Mouse (Mus musculus) hindbrain, embryonic 12.5 days (tissue): ENCODE data around the gene Gm20521. TPM values are rescaled to one million over a fixed set of nuclear protein-coding genes. Genes with fewer than 3 reads are reported as not detected.
A peak's percentile ranks its signal among the peaks of the same experiment; 100 is the strongest.

Experiments
- ATAC-seq: fragments of 200-750 bp; cut with Nextera tagmentation; 2 replicates; pipeline ENCODE4 v1.8.0; 2017; ENCODE audit warnings: moderate TSS enrichment; ENCODE audit not compliant: low FRiP score
- H3K27ac ChIP-seq: fragments of 300-500 bp; sonication (generic); 2 replicates; pipeline ENCODE4 v1.5.1; 2016; ENCODE audit warnings: mild to moderate bottlenecking
- H3K27me3 ChIP-seq: fragments of 300-500 bp; sonication (generic); 2 replicates; pipeline ENCODE4 v1.6.1; 2016; ENCODE audit warnings: mild to moderate bottlenecking
- H3K36me3 ChIP-seq: fragments of 300-500 bp; sonication (generic); 2 replicates; pipeline ENCODE4 v1.6.1; 2016; ENCODE audit warnings: mild to moderate bottlenecking
- H3K4me1 ChIP-seq: fragments of 300-500 bp; sonication (generic); 2 replicates; pipeline ENCODE4 v1.6.1; 2016
- H3K4me2 ChIP-seq: fragments of 300-500 bp; sonication (generic); replicated peaks from 2 replicates; pipeline ENCODE4 v1.6.1; 2016; ENCODE audit warnings: mild to moderate bottlenecking
- H3K4me3 ChIP-seq: fragments of 300-500 bp; sonication (generic); 2 replicates; pipeline ENCODE4 v1.5.1; 2016; ENCODE audit warnings: mild to moderate bottlenecking
- H3K9ac ChIP-seq: fragments of 300-500 bp; sonication (generic); 2 replicates; pipeline ENCODE4 v1.6.1; 2016; ENCODE audit warnings: mild to moderate bottlenecking, moderate library complexity
- H3K9me3 ChIP-seq: fragments of 300-500 bp; sonication (generic); replicated peaks from 2 replicates; pipeline ENCODE4 v1.6.1; 2016; ENCODE audit warnings: mild to moderate bottlenecking
- WGBS: fragments of 180-500 bp; shearing (Covaris S2); methylation state at CpG from one replicate; pipeline ENCODE4 v1.1.7; 2016; 5-methylcytosine and 5-hydroxymethylcytosine counted together
- polyA plus RNA-seq: library from polyadenylated mRNA; unstranded; fragments of >200 nt; fragmentation: Nextera tagmentation; extraction: Ambion mirVana; gene quantifications from 2 replicates; pipeline ENCODE4 v1.2.1, GENCODE M21; 2016

Gene Gm20521
- 0.32 TPM in 1 of 2 replicates, not detected in the other for polyA plus RNA-seq

DNA sequence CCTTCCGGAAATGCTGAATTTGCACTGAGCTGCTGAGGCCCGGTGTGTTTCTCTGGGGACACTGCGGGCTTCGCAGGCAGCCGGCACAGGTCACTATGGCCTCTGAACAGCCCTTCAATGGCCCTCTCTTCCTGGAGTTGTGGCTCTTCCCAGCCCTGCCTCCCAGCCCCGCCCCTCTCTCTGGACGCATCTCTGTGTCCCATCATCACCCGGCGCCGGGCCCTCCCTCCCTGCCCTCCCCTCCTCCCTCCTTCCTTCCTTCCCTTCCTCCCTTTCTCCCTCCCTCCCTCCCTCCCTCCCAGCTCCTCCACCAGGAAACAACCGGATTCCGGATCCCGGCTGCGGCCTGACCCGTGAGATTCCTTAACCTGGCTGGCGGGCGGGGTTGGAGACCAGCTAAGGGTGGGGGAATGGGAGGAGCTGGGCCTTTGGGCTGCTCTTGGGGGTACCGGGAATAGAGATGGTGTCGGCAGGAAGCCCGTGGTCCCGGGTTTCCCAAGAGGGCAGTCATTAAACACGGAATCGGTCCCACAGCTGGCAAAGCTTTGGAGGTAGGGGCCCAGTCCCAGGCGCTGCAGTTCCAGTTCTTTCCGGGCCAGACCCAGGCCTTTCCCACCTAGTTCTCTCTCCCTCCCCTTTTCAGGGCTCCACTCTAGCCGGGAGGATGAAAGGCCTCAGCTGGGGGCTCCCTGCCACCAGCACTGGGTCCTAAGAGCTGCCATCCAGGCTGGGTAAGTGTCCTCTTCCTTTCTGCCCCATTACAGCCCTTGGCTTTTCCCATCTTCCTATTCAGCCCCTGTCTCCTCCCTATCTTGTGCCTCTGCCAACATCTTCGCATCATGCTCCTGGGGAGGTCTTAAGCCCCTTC, at the start of gene Gm20521, which contains the start of gene Bcl2l2:
Gm20521 (plus strand) TSS at position 288 of the 868 bp plus-strand sequence.
Bcl2l2 (plus strand) TSS at position 224 of the 868 bp plus-strand sequence.
- Histone ChIP-seq H3K4me3 (peak within 1 kb of the TSS; percentile 62), H3K9ac (peak within 1 kb of the TSS; percentile 85), H3K4me1 (peaks cover 23% of the 10 kb centered on the region), H3K27me3 (peaks cover 3% of the 10 kb centered on the region; the same call in 1 of the 2 replicates), H3K27ac (peak within 1 kb of the TSS; percentile 91), H3K9me3 (no peaks in the 10 kb centered on the region), H3K4me2 (peak within 1 kb of the TSS; percentile 63), H3K36me3 (peaks cover 4% of the 10 kb centered on the region; the same call in 1 of the 2 replicates)
- peak; percentile 90 for ATAC-seq
- under 1% methylated on average over 27 of the region's 27 CpGs for whole genome bisulfite sequencing

DNA sequence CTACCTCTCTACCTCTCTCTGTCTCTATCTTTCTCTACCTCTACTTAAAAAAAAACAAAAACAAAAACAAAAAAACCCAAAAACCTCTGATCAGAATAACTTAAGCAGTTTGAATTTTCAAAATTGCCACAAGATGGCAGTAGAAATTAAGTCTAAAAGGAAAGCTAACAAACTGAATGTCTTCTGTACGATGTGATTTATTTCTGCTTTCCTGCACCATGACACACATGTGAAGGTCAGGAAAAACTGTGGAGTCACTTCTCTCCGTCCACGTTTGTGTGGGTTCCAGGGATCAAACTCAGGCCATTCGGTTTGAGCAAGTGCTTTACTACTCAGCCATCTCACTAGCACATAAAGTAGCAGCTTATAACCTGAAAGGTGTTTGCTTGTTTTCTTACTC, 39.8 kb upstream of the Gm20521 start:
- WGBS = 2% methylated on average over 4 of the region's 4 CpGs
- no peaks in the 10 kb centered on the region for H3K4me1 ChIP-seq
- H3K4me2 ChIP-seq = no peak overlapping the region
- H3K9me3 ChIP-seq = no peaks in the 10 kb centered on the region
- H3K27me3 ChIP-seq = no peaks in the 10 kb centered on the region
- ATAC-seq = no peak
- H3K4me3 ChIP-seq = no peak overlapping the region
- no peaks in the 10 kb centered on the region for H3K36me3 ChIP-seq
- H3K9ac ChIP-seq = no peak overlapping the region
- no peak overlapping the region for H3K27ac ChIP-seq

DNA sequence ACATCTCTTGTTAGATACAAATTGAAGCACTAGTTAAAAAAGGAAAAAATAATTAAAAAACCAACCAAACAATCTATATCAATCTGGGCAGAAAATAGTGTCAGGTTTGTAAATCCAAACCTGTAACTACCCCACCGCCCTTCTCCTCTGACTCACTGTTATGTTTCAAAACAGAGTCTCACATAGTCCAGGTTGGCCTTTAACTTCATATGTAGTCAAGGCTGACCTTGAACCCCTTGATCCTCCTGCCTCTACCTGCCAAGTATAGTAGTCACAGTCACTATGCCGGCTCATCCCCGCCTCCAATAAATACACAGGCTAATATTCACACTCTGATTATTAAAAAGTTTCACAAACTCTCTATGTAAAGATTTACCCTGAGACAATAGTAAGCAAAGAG, 27.5 kb upstream of the Gm20521 start:
- no peaks in the 10 kb centered on the region for H3K27me3 ChIP-seq
- no peak for ATAC-seq
- H3K27ac ChIP-seq = no peak overlapping the region
- peaks cover 32% of the 10 kb centered on the region for H3K36me3 ChIP-seq
- H3K4me3 ChIP-seq = no peak overlapping the region
- H3K9ac ChIP-seq = no peak overlapping the region
- no peak overlapping the region for H3K4me2 ChIP-seq
- no peaks in the 10 kb centered on the region for H3K4me1 ChIP-seq
- no peaks in the 10 kb centered on the region for H3K9me3 ChIP-seq
- WGBS = 90% methylated on average over 3 of the region's 3 CpGs

DNA sequence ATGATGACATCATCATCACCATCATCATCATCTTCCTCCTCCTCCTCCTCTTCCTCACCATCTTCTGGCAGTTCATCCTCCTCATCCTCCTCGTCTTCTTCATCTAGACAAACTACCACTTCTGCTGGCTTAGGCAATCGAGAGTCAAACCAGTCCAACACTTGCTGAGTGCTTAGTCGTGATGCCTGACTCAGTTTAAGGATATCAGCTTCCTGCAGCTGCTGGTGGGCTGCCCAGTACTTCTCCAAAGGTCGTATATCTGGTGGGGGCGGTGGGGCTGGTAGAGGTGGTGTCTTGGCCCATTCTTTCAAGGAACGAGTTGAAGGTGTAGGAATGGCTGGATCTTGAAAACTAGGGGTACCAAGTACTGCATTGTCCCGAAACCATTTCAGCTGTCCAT, 26.5 kb upstream of the Gm20521 start:
- ATAC-seq = no peak
- peaks cover 32% of the 10 kb centered on the region for H3K36me3 ChIP-seq
- WGBS = 91% methylated on average over 7 of the region's 7 CpGs

DNA sequence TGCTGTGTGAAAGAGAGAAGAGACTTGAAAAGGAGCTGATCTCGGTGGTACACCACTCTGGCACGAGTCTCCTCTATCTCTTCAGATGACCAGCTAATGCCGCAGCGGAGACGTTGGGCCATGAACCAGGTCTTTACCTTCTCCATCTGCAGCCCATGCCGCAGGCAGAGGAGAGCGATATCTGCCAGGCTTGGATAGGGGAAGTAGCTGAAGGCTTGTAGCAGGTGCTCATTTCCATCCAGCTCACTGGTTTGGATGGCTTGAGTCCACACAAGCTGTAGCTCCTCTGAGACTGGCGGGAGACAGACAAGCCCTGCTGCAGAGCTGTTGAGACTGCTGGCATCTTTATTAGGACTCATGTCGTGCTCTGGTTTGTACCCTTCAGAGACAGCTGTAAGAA, 25.4 kb upstream of the Gm20521 start:
- no peaks in the 10 kb centered on the region for H3K9me3 ChIP-seq
- peaks cover 32% of the 10 kb centered on the region for H3K36me3 ChIP-seq
- no peak overlapping the region for H3K27ac ChIP-seq
- no peak for ATAC-seq
- 0 out of 2 replicates have a peak overlapping the region, but pooled peaks have one; percentile 13 for H3K9ac ChIP-seq
- H3K4me1 ChIP-seq = no peaks in the 10 kb centered on the region
- H3K4me2 ChIP-seq = no peak overlapping the region
- H3K27me3 ChIP-seq = no peaks in the 10 kb centered on the region
- WGBS = 94% methylated on average over 9 of the region's 9 CpGs
- H3K4me3 ChIP-seq = no peak overlapping the region

More for the DNA sequence above, 26.5 kb upstream of the Gm20521 start:
- Histone ChIP-seq H3K27me3 (no peaks in the 10 kb centered on the region), H3K4me1 (no peaks in the 10 kb centered on the region), H3K27ac (no peak overlapping the region), H3K9ac (no peak overlapping the region), H3K4me2 (no peak overlapping the region), H3K4me3 (no peak overlapping the region), H3K9me3 (no peaks in the 10 kb centered on the region)

DNA sequence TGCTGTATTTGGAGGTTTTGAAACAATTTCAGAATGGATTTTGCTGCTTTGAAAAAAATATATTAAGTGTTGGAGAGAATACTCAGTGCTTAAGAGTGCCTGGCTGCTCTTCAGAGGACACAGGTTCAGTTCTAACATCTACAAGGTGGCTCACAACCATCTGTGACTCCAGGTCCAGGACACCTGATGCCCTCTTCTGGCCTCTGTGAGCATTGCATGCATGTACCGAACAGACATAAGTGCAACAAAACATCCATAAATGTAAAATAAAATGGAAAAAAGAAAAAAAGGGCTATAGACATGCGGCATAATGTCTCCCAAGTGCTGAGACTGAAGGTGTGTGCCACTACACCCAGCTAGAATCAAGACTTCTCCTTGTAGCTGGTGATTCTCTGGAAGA, 22.7 kb upstream of the Gm20521 start:
- Histone ChIP-seq H3K4me1 (peaks cover 4% of the 10 kb centered on the region), H3K27ac (no peak overlapping the region)
- WGBS = 28% methylated on average over 2 of the region's 2 CpGs

DNA sequence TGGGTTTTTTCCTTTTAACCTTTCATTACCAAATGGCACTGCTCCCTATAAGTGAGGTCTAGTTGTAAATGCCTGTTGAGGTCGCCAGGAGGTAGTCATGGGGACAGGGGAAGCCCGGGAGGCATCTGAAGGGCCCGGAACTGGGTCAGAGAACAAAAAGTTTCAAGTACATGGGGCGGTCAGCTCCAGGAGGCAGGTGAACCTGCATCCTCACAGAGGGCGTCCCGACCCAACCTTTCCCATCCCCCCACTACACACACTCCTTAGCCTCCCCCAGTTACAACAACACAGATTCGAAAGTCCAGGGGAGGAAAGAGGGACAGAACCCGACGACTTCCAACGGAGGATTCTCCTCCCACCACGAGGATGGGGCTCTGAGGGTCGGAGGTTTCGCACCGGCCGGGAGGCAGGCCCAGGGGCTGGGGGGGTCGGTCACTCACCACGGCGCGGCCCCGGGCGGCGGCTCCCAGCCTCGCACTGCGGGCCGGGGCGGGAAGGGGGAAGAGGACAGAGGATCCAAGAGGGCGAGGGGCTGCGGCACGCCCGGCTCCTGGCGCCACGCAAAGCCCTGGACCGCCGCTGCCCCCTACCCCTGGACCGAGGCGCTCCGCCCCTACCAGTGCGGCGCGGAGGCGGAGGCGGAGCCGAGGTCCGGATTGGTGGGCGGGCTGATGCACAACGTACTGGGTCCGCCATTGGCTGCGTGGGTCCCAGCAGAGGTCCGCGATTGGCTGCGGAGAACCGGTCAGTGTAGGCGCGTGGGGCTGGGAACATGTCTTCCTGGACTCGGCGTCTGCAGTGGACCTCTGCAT, 19.5 kb upstream of the Gm20521 start:
- Histone ChIP-seq H3K4me3 (peak overlapping the region; percentile 94), H3K36me3 (no peaks in the 10 kb centered on the region), H3K4me1 (peaks cover 4% of the 10 kb centered on the region), H3K27me3 (no peaks in the 10 kb centered on the region), H3K9ac (peak overlapping the region; percentile 94), H3K4me2 (peak overlapping the region; percentile 70), H3K27ac (peak overlapping the region; percentile 75), H3K9me3 (no peaks in the 10 kb centered on the region)
- WGBS = under 1% methylated on average over 55 of the region's 56 CpGs
- ATAC-seq = peak; percentile 100

More for the DNA sequence above, 22.7 kb upstream of the Gm20521 start:
- no peak overlapping the region for H3K4me3 ChIP-seq
- no peaks in the 10 kb centered on the region for H3K9me3 ChIP-seq
- no peaks in the 10 kb centered on the region for H3K27me3 ChIP-seq
- peaks cover 23% of the 10 kb centered on the region for H3K36me3 ChIP-seq
- no peak overlapping the region for H3K9ac ChIP-seq
- no peak for ATAC-seq
- no peak overlapping the region for H3K4me2 ChIP-seq

DNA sequence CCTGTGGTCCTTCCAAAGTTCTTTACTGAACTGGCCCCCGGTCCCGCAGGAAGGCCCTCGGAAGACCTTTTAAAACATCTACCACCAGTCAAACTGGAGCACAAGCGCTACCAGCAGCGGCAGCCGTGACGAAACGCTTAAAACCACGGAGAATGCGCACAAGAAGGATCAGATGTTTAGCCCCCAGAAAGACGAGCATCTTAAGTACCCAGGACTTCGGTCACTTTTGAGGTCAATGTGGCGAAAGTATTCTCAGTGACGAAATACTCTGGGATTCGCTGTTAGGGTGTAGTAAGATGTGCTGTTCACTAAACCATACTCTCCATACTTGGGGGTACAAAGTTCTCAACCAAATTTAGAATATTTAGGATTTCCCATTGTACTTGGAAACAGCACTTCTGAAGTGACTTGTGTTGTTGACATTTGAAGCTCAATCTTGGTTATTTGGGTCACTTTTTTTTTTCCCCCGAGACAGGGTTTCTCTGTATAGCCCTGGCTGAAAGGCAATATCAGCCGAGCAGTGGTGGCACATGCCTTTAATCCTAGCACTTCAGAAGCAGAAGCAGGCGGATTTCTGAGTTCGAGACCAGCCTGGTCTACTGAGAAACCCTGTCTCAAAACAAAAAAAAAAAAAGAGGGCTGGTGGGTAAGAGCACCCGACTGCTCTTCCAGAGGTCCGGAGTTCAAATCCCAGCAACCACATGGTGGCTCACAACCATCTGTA, 18.8 kb upstream of the Gm20521 start:
- ATAC-seq = 0 out of 2 replicates have a peak, but pooled peaks have one; percentile 8
- peak overlapping the region; percentile 94 for H3K9ac ChIP-seq
- H3K9me3 ChIP-seq = no peaks in the 10 kb centered on the region
- no peaks in the 10 kb centered on the region for H3K27me3 ChIP-seq
- peak overlapping the region; percentile 70 for H3K4me2 ChIP-seq
- H3K27ac ChIP-seq = peak overlapping the region; percentile 75
- peak overlapping the region; percentile 94 for H3K4me3 ChIP-seq
- no peaks in the 10 kb centered on the region for H3K36me3 ChIP-seq
- H3K4me1 ChIP-seq = peaks cover 4% of the 10 kb centered on the region
- 18% methylated on average over 21 of the region's 21 CpGs for WGBS

DNA sequence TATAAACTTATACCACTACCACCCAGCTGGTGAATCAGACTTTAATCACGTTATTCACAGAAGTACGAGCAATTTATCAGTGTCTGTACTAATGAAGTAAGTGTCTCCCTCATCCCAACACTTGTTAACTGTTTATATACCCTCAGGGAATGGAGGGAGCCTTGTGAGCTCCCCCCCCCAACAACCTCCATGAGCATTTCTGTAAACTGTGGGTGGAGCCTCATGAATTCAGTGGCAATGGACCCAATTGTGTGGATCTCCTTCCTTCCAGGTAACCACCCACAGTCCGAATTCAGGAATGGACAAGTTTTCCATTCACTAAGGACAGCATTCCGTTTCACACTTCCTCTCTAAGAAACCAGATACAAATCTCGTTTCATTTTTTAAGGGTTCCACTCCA, 17.6 kb upstream of the Gm20521 start:
- 85% methylated on average over 5 of the region's 5 CpGs for WGBS
- Histone ChIP-seq H3K27me3 (no peaks in the 10 kb centered on the region), H3K4me3 (no peak overlapping the region), H3K4me1 (peaks cover 4% of the 10 kb centered on the region), H3K27ac (no peak overlapping the region), H3K36me3 (no peaks in the 10 kb centered on the region), H3K9ac (no peak overlapping the region), H3K4me2 (no peak overlapping the region), H3K9me3 (no peaks in the 10 kb centered on the region)
- no peak for ATAC-seq

DNA sequence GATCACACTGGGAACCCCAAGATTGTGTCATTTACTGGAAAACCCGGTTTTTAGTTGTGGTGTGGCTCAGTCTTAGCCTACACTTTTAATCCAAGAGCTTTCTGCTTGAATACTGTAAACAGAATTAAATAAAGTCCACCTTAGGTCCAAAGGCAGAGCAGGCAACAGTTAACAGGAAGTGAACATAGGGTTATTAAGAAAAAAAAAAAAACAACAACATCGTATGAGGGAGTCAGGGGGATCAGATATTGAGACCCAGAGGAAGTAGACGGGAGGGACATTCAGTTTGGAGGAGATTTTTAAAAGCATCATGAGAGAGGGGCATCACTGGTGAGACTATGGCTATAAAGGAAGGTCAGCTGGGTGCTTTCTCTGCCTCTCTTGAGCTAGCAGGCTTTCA, 17.0 kb upstream of the Gm20521 start:
- no peak overlapping the region for H3K9ac ChIP-seq
- H3K4me2 ChIP-seq = no peak overlapping the region
- no peak for ATAC-seq
- H3K4me3 ChIP-seq = no peak overlapping the region
- no peaks in the 10 kb centered on the region for H3K36me3 ChIP-seq
- peaks cover 4% of the 10 kb centered on the region for H3K4me1 ChIP-seq
- H3K9me3 ChIP-seq = no peaks in the 10 kb centered on the region
- WGBS = 71% methylated on average over 3 of the region's 3 CpGs
- H3K27me3 ChIP-seq = no peaks in the 10 kb centered on the region
- no peak overlapping the region for H3K27ac ChIP-seq

DNA sequence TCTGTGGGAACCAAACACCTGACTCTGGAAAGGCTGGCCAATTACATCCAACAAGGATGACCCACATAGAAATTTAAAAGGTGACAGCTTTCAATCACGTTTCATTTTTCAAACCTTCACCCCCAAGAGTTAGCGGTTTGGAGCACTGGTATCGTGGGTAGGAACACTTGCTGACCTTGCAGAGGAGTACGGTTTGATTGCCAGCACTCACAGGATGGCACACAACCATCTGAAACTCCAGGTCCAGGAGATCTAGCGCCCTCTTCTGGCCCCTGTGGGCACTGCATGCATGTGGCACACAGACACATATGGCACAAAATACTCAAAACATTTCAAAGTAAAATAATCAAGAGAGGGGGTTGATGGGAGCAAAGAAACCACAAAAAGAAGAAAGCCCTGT, 16.3 kb upstream of the Gm20521 start:
- no peak overlapping the region for H3K4me2 ChIP-seq
- H3K27me3 ChIP-seq = no peaks in the 10 kb centered on the region
- no peak overlapping the region for H3K4me3 ChIP-seq
- H3K36me3 ChIP-seq = no peaks in the 10 kb centered on the region
- H3K9ac ChIP-seq = no peak overlapping the region
- no peak overlapping the region for H3K27ac ChIP-seq
- H3K4me1 ChIP-seq = peaks cover 4% of the 10 kb centered on the region
- ATAC-seq = no peak
- H3K9me3 ChIP-seq = no peaks in the 10 kb centered on the region
- 48% methylated on average over 5 of the region's 5 CpGs for WGBS

DNA sequence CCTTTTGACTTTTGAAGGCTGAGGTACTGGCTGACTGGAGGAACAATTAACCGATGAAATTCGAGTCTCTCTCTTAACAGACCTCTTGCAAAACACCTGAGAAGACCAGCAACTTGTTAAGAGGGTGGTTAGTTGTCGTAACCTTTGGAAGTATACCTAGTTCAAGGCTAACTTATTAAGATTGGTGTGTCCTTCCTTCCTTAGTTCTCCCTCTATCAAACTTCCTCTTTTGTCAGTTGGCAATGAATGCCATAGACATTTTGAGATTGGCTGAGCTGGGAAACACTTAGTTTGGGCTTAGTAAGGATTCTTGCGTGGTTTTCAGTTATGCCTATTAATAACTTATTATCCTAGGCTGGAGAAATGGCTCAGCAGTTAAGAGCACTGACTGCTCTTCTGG, 15.2 kb upstream of the Gm20521 start:
- Histone ChIP-seq H3K9ac (no peak overlapping the region), H3K9me3 (no peaks in the 10 kb centered on the region), H3K36me3 (no peaks in the 10 kb centered on the region), H3K27me3 (no peaks in the 10 kb centered on the region), H3K27ac (no peak overlapping the region), H3K4me2 (no peak overlapping the region), H3K4me3 (no peak overlapping the region), H3K4me1 (peaks cover 4% of the 10 kb centered on the region)
- ATAC-seq = no peak
- 88% methylated on average over 4 of the region's 4 CpGs for WGBS
